Mouse (Mus musculus) subcutaneous adipose tissue, adult 2 months (tissue): ENCODE data around the gene Fam19a1. TPM values are rescaled to one million over a fixed set of nuclear protein-coding genes. Genes with fewer than 3 reads are reported as not detected.

Source experiments
- polyA plus RNA-seq: library from polyadenylated mRNA; depleted of rRNA; stranded (reverse); fragments of >200 nt; gene quantifications from 2 replicates; pipeline ENCODE4 v1.2.3, GENCODE M21; 2012; ENCODE audit warnings: low replicate concordance; rRNA removed

Fam19a1 gene
- 0.11 TPM in 1 of 2 replicates, not detected in the other for polyA plus RNA-seq

GRCm38 (mm10) chr6:96112854-96113253 is at the start of gene Fam19a1:
Gene Fam19a1 (plus strand): TSS chr6:96113154.

GRCm38 (mm10) chr6:96165818-96166379 is 52.9 kb downstream of the Fam19a1 start, which contains the start of gene 1700123L14Rik:
Gene 1700123L14Rik (minus strand): TSS chr6:96166243.

Other genes with a start within 250 kb of the Fam19a1 start
- gene 1700123L14Rik, start 53.1 kb downstream of the Fam19a1 start, polyA plus RNA-seq: not detected in 2 replicates